Mouse (Mus musculus) cerebellum, adult 2 months (tissue): ENCODE data around the gene Smyd3.

Experiments
- CTCF ChIP-seq: fragments of 200-500 bp; IDR thresholded peaks from 2 replicates; pipeline ENCODE4 v1.5.1; 2011; ENCODE audit warnings: low read depth, mild to moderate bottlenecking, control low read depth, low read length, moderate library complexity, borderline replicate concordance; ENCODE audit not compliant: insufficient read depth
- POLR2A ChIP-seq: fragments of 200-500 bp; IDR thresholded peaks from 2 replicates; pipeline ENCODE4 v1.6.1; 2011; ENCODE audit warnings: low read length, control low read depth, borderline replicate concordance; ENCODE audit not compliant: insufficient read depth

DNA sequence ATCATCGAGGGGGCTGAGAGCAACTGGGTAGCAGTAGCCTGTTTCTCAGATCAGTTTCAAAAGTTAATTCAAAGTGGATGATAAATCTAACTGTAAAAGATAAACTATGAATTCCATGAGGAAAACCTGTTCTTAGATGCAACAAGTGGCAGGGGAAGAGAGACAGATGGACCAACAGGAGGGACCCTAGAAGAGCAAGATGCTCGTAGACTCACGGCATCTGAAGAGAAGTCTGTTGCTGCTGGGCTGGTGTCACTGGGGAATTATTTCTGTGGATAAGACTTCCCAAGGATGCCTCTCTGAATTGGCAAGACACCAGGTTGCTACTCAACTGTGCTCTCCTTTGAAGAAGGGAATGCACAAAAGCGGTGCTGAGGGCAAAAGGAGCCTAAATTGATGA is 333.2 kb downstream of the Smyd3 start:
- no peak for TF ChIP-seq CTCF
- TF ChIP-seq POLR2A: no peak
